In the genomic region with DNA sequence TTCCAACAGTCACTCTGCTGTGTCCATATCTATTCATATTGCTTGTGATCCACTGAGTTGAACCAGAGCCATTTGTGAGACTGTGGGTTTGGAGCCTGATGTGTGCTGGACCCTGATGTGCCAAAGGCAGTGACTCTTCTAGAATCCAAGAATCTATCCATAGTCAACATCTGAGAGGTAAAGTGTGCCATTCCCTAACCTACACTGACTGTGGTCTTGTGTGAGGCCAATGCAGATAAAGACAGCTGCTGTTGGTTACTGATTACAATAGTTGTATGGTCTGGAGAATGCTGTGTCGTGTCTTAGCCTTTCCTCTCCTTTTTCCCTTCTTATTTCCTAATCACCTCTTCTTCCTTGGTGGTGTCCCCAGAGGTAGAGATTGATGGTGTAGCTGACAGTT, we compare ENCODE assay signal across 12 mouse cellular contexts. TPM values are rescaled to one million over a fixed set of nuclear protein-coding genes. Genes with fewer than 3 reads are reported as not detected.
DNase-seq lines count a peak whose midpoint lies in the region; ATAC-seq and TF ChIP-seq lines count a peak whose summit lies in the region.
"Not testable (repeated sequence)": the region's sequence is repeated elsewhere in the genome, so short reads cannot be mapped to it uniquely, and the experiment has no call there.
"Had no signal": no experiment of that assay in that cellular context is flagged by ENCODE, and none has a peak within 500 bp of the region (broad histone marks: within the 10 kb centered on the region; RNA-seq: fewer than 3 reads in every experiment).

No protein-coding gene starts in this region.

- WGBS in hindbrain, embryonic 12.5 days = 21% methylated on average over 1 of the region's 1 CpGs
- 35% methylated on average over 1 of the region's 1 CpGs for WGBS in kidney, embryonic 16.5 days
- WGBS in liver, embryonic 14.5 days (ENCODE audit: insufficient replicate concordance) = 0% methylated on average over 1 of the region's 1 CpGs

- TF ChIP-seq EP300 in liver, embryonic 14.5 days (IDR thresholded peaks at IDR 0.05; ENCODE audit: low read depth) = peak; percentile 68

- H3K27ac ChIP-seq in hindbrain, embryonic 12.5 days; kidney, embryonic 16.5 days (ENCODE audit: low read length): not testable (repeated sequence)
- peak overlapping the region; percentile 79 for H3K27ac ChIP-seq in liver, embryonic 14.5 days

- not testable (repeated sequence) for H3K9ac ChIP-seq in hindbrain, embryonic 12.5 days; kidney, embryonic 16.5 days (replicated peaks; ENCODE audit: low read length)
- peak overlapping the region; percentile 59; the same call in 1 of the 2 replicates for H3K9ac ChIP-seq in liver, embryonic 14.5 days (replicated peaks)

- H3K27me3 ChIP-seq in hindbrain, embryonic 12.5 days; kidney, embryonic 16.5 days (ENCODE audit: insufficient read depth, low read length); liver, embryonic 14.5 days (ENCODE audit: control insufficient read depth, insufficient read depth, low read length); splenic B cell, adult 2 months (ENCODE audit: control insufficient read depth, insufficient read depth, low read length, poor library complexity, severe bottlenecking): not testable (repeated sequence)

- H3K4me3 ChIP-seq in hindbrain, embryonic 12.5 days; kidney, embryonic 16.5 days (ENCODE audit: low read length): not testable (repeated sequence)
- peak overlapping the region; percentile 30 to 65; a peak in 2 of 4 replicates for H3K4me3 ChIP-seq in liver, embryonic 14.5 days (ENCODE audit: insufficient read depth in 1 of 2, low read depth in 2 of 2, low read length in 2 of 2)

- not testable (repeated sequence) for H3K4me1 ChIP-seq in hindbrain, embryonic 12.5 days; kidney, embryonic 16.5 days (ENCODE audit: insufficient read depth, low read length)
- peaks cover 9 to 10% of the 10 kb centered on the region in 2 experiments for H3K4me1 ChIP-seq in liver, embryonic 14.5 days (replicated peaks; ENCODE audit: control insufficient read depth in 2 of 2, insufficient read depth in 2 of 2, low read length in 1 of 2)

- not testable (repeated sequence) for H3K36me3 ChIP-seq in hindbrain, embryonic 12.5 days; kidney, embryonic 16.5 days (ENCODE audit: insufficient read depth, low read length); liver, embryonic 14.5 days (replicated peaks; ENCODE audit: control insufficient read depth, insufficient read depth, low read depth); splenic B cell, adult 2 months (ENCODE audit: control insufficient read depth, insufficient read depth, low read length, poor library complexity, severe bottlenecking)

- not testable (repeated sequence) for H3K9me3 ChIP-seq in hindbrain, embryonic 12.5 days (replicated peaks); kidney, embryonic 16.5 days (ENCODE audit: low read length); liver, embryonic 14.5 days (ENCODE audit: control insufficient read depth, low read length)

- DNase-seq in CD4-positive, CD25-positive, alpha-beta regulatory T cell, adult 2 months (ENCODE audit: low read depth, low spot score) = peak; percentile 1
- peak; percentile 56 for DNase-seq in c-Kit-positive CD71-positive TER-119-positive erythroid progenitor cells, embryonic 14.5 days (ENCODE audit: low spot score)
- peak; percentile 46 to 67 (median 61) for DNase-seq in liver, embryonic 14.5 days (ENCODE audit: low read depth in 3 of 3, low spot score in 3 of 3)
- DNase-seq in splenic B cell, adult 2 months (ENCODE audit: low read depth, low spot score) = peak; percentile 0

- not testable (repeated sequence) for H3K4me2 ChIP-seq in hindbrain, embryonic 12.5 days (replicated peaks); kidney, embryonic 16.5 days (replicated peaks; ENCODE audit: low read depth, low read length)
- H3K4me2 ChIP-seq in liver, embryonic 14.5 days (ENCODE audit: low read depth) = peak overlapping the region; percentile 74

- TF ChIP-seq CTCF in liver, embryonic 14.5 days (IDR thresholded peaks at IDR 0.05; ENCODE audit: low read depth) = not testable (repeated sequence)

- ATAC-seq in erythroid progenitor cell, adult 5-6 weeks (replicated peaks; ENCODE audit: low FRiP score, poor library complexity, severe bottlenecking) = peak; percentile 44
- peak; percentile 1; the same call in 1 of the 2 replicates for ATAC-seq in hindbrain, embryonic 12.5 days (ENCODE audit: low FRiP score)
- ATAC-seq in kidney, embryonic 16.5 days (ENCODE audit: low FRiP score, low TSS enrichment) = 0 out of 2 replicates have a peak, but pooled peaks have one; percentile 0
- ATAC-seq in liver, embryonic 14.5 days (ENCODE audit: insufficient read depth) = peak; percentile 51
- peak; percentile 26 for ATAC-seq in megakaryocyte progenitor cell, adult 5-6 weeks (replicated peaks; ENCODE audit: poor library complexity)

RNA-seq across cellular contexts. Expression of a gene that starts 12.8 kb away (rescaled TPM):
- not detected in 2 replicates for total RNA-seq in erythroid progenitor cell, adult 5-6 weeks (2015; ENCODE audit: low replicate concordance)
- 4.2 TPM in 1 of 2 replicates, not detected in the other for total RNA-seq in erythroid progenitor cell, adult 5-6 weeks (2017; ENCODE audit: low replicate concordance)
- polyA plus RNA-seq in hindbrain, embryonic 12.5 days (2016; fragmentation: Nextera tagmentation; extraction: Ambion mirVana) = 16.7 and 18.5 TPM in 2 replicates
- polyA plus RNA-seq in kidney, embryonic 16.5 days (2015; fragmentation: Nextera tagmentation; extraction: Ambion mirVana) = 4.8 and 6.6 TPM in 2 replicates
- polyA plus RNA-seq in liver, embryonic 14.5 days (2012; rRNA removed) = 2.3 TPM in 1 of 2 replicates, not detected in the other
- 5.0 and 6.1 TPM in 2 replicates for polyA plus RNA-seq in liver, embryonic 14.5 days (2014; fragmentation: Nextera tagmentation; extraction: Ambion mirVana)
- 7.1 and 9.4 TPM in 2 replicates for total RNA-seq in megakaryocyte progenitor cell, adult 5-6 weeks (2015)
- 20.6 TPM in 1 of 2 replicates, not detected in the other for total RNA-seq in megakaryocyte progenitor cell, adult 5-6 weeks (2017)
- total RNA-seq: adrenal gland, adult 18-20 months; forebrain, postnatal 0 days had no signal
- polyA plus RNA-seq: C2C12; spleen, adult 2 months had no signal

RNA-seq across cellular contexts. Expression of a gene that starts 28.4 kb away (rescaled TPM):
- 3.6 and 10.1 TPM in 2 replicates for total RNA-seq in erythroid progenitor cell, adult 5-6 weeks (2015; ENCODE audit: low replicate concordance)
- 1.3 and 1.4 TPM in 2 replicates for total RNA-seq in erythroid progenitor cell, adult 5-6 weeks (2017; ENCODE audit: low replicate concordance)
- polyA plus RNA-seq in hindbrain, embryonic 12.5 days (2016; fragmentation: Nextera tagmentation; extraction: Ambion mirVana) = 9.8 and 10.6 TPM in 2 replicates
- 4.4 and 4.6 TPM in 2 replicates for polyA plus RNA-seq in kidney, embryonic 16.5 days (2015; fragmentation: Nextera tagmentation; extraction: Ambion mirVana)
- polyA plus RNA-seq in liver, embryonic 14.5 days (2012; rRNA removed) = 0.38 and 0.78 TPM in 2 replicates
- 1.3 and 1.4 TPM in 2 replicates for polyA plus RNA-seq in liver, embryonic 14.5 days (2014; fragmentation: Nextera tagmentation; extraction: Ambion mirVana)
- 6.8 and 10.6 TPM in 2 replicates for total RNA-seq in megakaryocyte progenitor cell, adult 5-6 weeks (2015)
- total RNA-seq in megakaryocyte progenitor cell, adult 5-6 weeks (2017) = 4.5 and 4.6 TPM in 2 replicates

RNA-seq across cellular contexts. Expression of a gene that starts 28.7 kb away (rescaled TPM):
- total RNA-seq in erythroid progenitor cell, adult 5-6 weeks (2015; ENCODE audit: low replicate concordance) = 7.2 and 15.1 TPM in 2 replicates
- 1.9 and 4.4 TPM in 2 replicates for total RNA-seq in erythroid progenitor cell, adult 5-6 weeks (2017; ENCODE audit: low replicate concordance)
- polyA plus RNA-seq in hindbrain, embryonic 12.5 days (2016; fragmentation: Nextera tagmentation; extraction: Ambion mirVana) = 19.0 and 22.1 TPM in 2 replicates
- 13.1 and 15.3 TPM in 2 replicates for polyA plus RNA-seq in kidney, embryonic 16.5 days (2015; fragmentation: Nextera tagmentation; extraction: Ambion mirVana)
- polyA plus RNA-seq in liver, embryonic 14.5 days (2012; rRNA removed) = 2.0 and 4.1 TPM in 2 replicates
- polyA plus RNA-seq in liver, embryonic 14.5 days (2014; fragmentation: Nextera tagmentation; extraction: Ambion mirVana) = 4.0 and 4.1 TPM in 2 replicates
- 6.9 and 7.0 TPM in 2 replicates for total RNA-seq in megakaryocyte progenitor cell, adult 5-6 weeks (2015)
- 5.9 and 7.8 TPM in 2 replicates for total RNA-seq in megakaryocyte progenitor cell, adult 5-6 weeks (2017)

RNA-seq across cellular contexts. Expression of a gene that starts 51.8 kb away (rescaled TPM):
- total RNA-seq in erythroid progenitor cell, adult 5-6 weeks (2015; ENCODE audit: low replicate concordance) = 1.1 and 2.1 TPM in 2 replicates
- 1.7 and 4.6 TPM in 2 replicates for total RNA-seq in erythroid progenitor cell, adult 5-6 weeks (2017; ENCODE audit: low replicate concordance)
- polyA plus RNA-seq in hindbrain, embryonic 12.5 days (2016; fragmentation: Nextera tagmentation; extraction: Ambion mirVana) = 10.9 and 11.8 TPM in 2 replicates
- 8.2 and 8.3 TPM in 2 replicates for polyA plus RNA-seq in kidney, embryonic 16.5 days (2015; fragmentation: Nextera tagmentation; extraction: Ambion mirVana)
- polyA plus RNA-seq in liver, embryonic 14.5 days (2012; rRNA removed) = 0.71 and 1.1 TPM in 2 replicates
- polyA plus RNA-seq in liver, embryonic 14.5 days (2014; fragmentation: Nextera tagmentation; extraction: Ambion mirVana) = 1.1 and 1.6 TPM in 2 replicates
- total RNA-seq in megakaryocyte progenitor cell, adult 5-6 weeks (2015) = 3.8 and 4.5 TPM in 2 replicates
- 5.4 TPM in 2 replicates for total RNA-seq in megakaryocyte progenitor cell, adult 5-6 weeks (2017)

Comparison
In these comparisons a context has a peak if more than half of its experiments do, and no peak if none do; other contexts are left out.
1. DNase-seq: peak in every context shown above with its lines; median percentile 61 in liver, embryonic 14.5 days; 56 in c-Kit-positive CD71-positive TER-119-positive erythroid progenitor cells, embryonic 14.5 days; 1 in CD4-positive, CD25-positive, alpha-beta regulatory T cell, adult 2 months; 0 in splenic B cell, adult 2 months.
2. ATAC-seq: peak in every context shown above with its lines; median percentile 51 in liver, embryonic 14.5 days; 44 in erythroid progenitor cell, adult 5-6 weeks; 26 in megakaryocyte progenitor cell, adult 5-6 weeks; 1 in hindbrain, embryonic 12.5 days; 0 in kidney, embryonic 16.5 days.